In the genomic region with DNA sequence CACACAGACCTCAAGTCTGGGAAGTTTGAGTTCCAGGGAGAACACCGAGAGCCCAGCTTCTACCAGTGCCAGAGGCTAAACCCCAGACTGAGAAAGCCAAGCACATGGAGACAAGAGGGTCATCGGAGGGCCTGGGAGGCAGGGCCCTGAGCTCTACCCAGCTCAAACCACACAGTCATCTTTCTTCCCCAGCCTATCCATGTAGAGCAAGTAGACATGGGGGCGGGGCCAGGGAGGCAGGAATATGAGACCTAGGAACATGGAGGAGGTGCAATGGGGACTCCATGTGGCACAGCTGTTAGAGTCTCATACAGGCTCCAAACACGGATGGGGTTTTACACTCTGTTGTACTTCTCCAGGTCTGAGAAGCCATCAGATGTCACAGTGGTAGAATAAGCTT, we compare ENCODE assay signal across 11 mouse cellular contexts. TPM values are rescaled to one million over a fixed set of nuclear protein-coding genes. Genes with fewer than 3 reads are reported as not detected.
DNase-seq lines count a peak whose midpoint lies in the region; ATAC-seq and TF ChIP-seq lines count a peak whose summit lies in the region.
"Had no signal": no experiment of that assay in that cellular context is flagged by ENCODE, and none has a peak within 500 bp of the region (broad histone marks: within the 10 kb centered on the region; RNA-seq: fewer than 3 reads in every experiment).

No protein-coding gene starts in this region.

- no peak overlapping the region for H3K4me3 ChIP-seq in kidney, adult 2 months (ENCODE audit: insufficient read depth, low read depth, low read length)
- H3K4me3 ChIP-seq in kidney, embryonic 16.5 days (ENCODE audit: low read length): no peak overlapping the region
- H3K4me3 ChIP-seq: heart, adult 2 months; megakaryocyte, embryonic 14.5 days had no signal

- no peaks in the 10 kb centered on the region for H3K4me1 ChIP-seq in kidney, adult 2 months (ENCODE audit: control insufficient read depth, insufficient read depth, low read length)
- no peaks in the 10 kb centered on the region for H3K4me1 ChIP-seq in kidney, embryonic 16.5 days (ENCODE audit: insufficient read depth, low read length)
- H3K4me1 ChIP-seq: megakaryocyte, embryonic 14.5 days had no signal

- no peak overlapping the region for H3K4me2 ChIP-seq in kidney, embryonic 16.5 days (replicated peaks; ENCODE audit: low read depth, low read length)

- no peaks in the 10 kb centered on the region for H3K36me3 ChIP-seq in kidney, adult 2 months (ENCODE audit: control insufficient read depth, insufficient read depth, low read length)
- no peaks in the 10 kb centered on the region for H3K36me3 ChIP-seq in kidney, embryonic 16.5 days (ENCODE audit: insufficient read depth, low read length)

- 44% methylated on average over 4 of the region's 4 CpGs for WGBS in kidney, adult 2 months
- 48% methylated on average over 4 of the region's 4 CpGs for WGBS in kidney, embryonic 16.5 days

- peak; percentile 64 for DNase-seq in kidney, adult 2 months
- DNase-seq in embryo, embryonic 10.5 days (ENCODE audit: low spot score): peak; percentile 63
- peak; percentile 60 for DNase-seq in kidney, postnatal 14 days
- peak; percentile 53 for DNase-seq in retina, postnatal 1 day
- no peak for DNase-seq in thymus, adult 18-20 months
- DNase-seq in testis, postnatal 14 days (ENCODE audit: low spot score): no peak
- DNase-seq: heart, adult 2 months had no signal

- no peak for TF ChIP-seq POLR2A in kidney, adult 2 months (IDR thresholded peaks at IDR 0.05; ENCODE audit: low read depth, low read length)

- no peak overlapping the region for H3K9ac ChIP-seq in kidney, embryonic 16.5 days (replicated peaks; ENCODE audit: low read length)

- ATAC-seq in kidney, embryonic 16.5 days (ENCODE audit: low FRiP score, low TSS enrichment): no peak
- ATAC-seq: hindbrain, postnatal 0 days had no signal

- no peak; the same call in 1 of the 2 replicates for TF ChIP-seq CTCF in kidney, adult 2 months (conservative IDR thresholded peaks at IDR 0.05; ENCODE audit: insufficient read depth, insufficient read length, low read depth, low read length)

- no peak overlapping the region for H3K27ac ChIP-seq in kidney, adult 2 months (ENCODE audit: insufficient read depth, low read depth, low read length)
- no peak overlapping the region for H3K27ac ChIP-seq in kidney, embryonic 16.5 days (ENCODE audit: low read length)
- H3K27ac ChIP-seq: heart, adult 2 months; hindbrain, postnatal 0 days had no signal

- no peaks in the 10 kb centered on the region for H3K27me3 ChIP-seq in kidney, adult 2 months (replicated peaks; ENCODE audit: control insufficient read depth, insufficient read depth, low read length)
- no peaks in the 10 kb centered on the region for H3K27me3 ChIP-seq in kidney, embryonic 16.5 days (ENCODE audit: insufficient read depth, low read length)

- no peaks in the 10 kb centered on the region for H3K9me3 ChIP-seq in kidney, embryonic 16.5 days (ENCODE audit: low read length)
- H3K9me3 ChIP-seq: megakaryocyte, embryonic 14.5 days had no signal

RNA-seq across cellular contexts. Expression of a gene that starts 8.9 kb away (rescaled TPM):
- polyA plus RNA-seq in kidney, adult 2 months (2012; rRNA removed): 5.6 and 6.8 TPM in 2 replicates
- 2.1 and 2.3 TPM in 2 replicates for polyA plus RNA-seq in kidney, embryonic 16.5 days (2015; fragmentation: Nextera tagmentation; extraction: Ambion mirVana)

RNA-seq across cellular contexts. Expression of a gene that starts 11.5 kb away (rescaled TPM):
- 0.03 TPM in 1 of 2 replicates, not detected in the other for polyA plus RNA-seq in kidney, adult 2 months (2012; rRNA removed)
- 0.07 TPM in 1 of 2 replicates, not detected in the other for polyA plus RNA-seq in kidney, embryonic 16.5 days (2015; fragmentation: Nextera tagmentation; extraction: Ambion mirVana)
- polyA plus RNA-seq: neural tube, embryonic 14.5 days had no signal

RNA-seq across cellular contexts. Expression of a gene that starts 21.3 kb away (rescaled TPM):
- 0.87 and 1.2 TPM in 2 replicates for polyA plus RNA-seq in kidney, adult 2 months (2012; rRNA removed)
- 0.47 and 0.59 TPM in 2 replicates for polyA plus RNA-seq in kidney, embryonic 16.5 days (2015; fragmentation: Nextera tagmentation; extraction: Ambion mirVana)

RNA-seq across cellular contexts. Expression of a gene that starts 29.7 kb away (rescaled TPM):
- polyA plus RNA-seq in kidney, adult 2 months (2012; rRNA removed): 0.64 and 8.4 TPM in 2 replicates
- 0.19 TPM in 1 of 2 replicates, not detected in the other for polyA plus RNA-seq in kidney, embryonic 16.5 days (2015; fragmentation: Nextera tagmentation; extraction: Ambion mirVana)

Comparison
In these comparisons a context has a peak if more than half of its experiments do, and no peak if none do; other contexts are left out.
1. DNase-seq: peak in kidney, adult 2 months (single experiment), embryo, embryonic 10.5 days (single experiment), kidney, postnatal 14 days (single experiment) and retina, postnatal 1 day (single experiment); none in thymus, adult 18-20 months (0 of 2) and testis, postnatal 14 days (single experiment).